8 mouse cellular contexts compared by ENCODE assay signal in the genomic region with DNA sequence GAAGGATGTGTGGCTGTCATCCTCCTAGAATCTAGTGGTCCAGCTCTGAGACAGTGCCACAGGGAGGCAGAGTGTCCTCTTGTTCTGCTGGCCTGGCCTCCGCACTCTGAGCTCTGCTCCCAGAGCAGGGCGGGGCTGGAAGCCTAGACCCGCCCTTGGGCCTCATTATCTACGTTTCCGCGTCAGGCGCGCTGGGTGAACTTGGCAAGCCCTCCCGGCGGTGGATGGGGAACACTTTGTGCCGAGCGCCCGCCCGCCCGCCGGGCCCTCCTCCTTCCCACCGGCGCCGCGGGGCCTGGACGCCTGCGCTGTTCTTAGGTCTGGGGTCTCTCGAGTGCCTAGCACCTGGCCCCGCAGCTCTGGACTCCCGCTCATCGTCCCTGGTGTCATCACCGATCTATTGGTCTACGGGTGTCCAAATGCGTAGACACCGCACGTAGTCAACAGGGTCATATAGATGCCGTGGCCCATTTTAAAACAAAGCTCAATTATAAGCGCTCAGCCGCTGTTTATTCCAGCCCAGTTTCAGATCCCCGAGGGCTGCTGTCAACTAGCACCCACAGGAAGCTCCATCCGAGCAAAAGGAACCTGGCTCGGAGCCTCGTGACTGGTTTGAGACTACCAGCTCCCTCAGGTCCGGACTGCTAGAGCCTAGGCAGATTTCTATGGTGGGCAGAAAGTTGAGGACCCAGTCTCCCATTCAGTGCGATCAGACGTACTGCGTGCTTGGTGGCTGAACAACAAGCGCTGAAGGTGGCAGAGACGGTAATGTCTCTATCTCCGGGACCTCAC. TPM values are rescaled to one million over a fixed set of nuclear protein-coding genes. Genes with fewer than 3 reads are reported as not detected.
DNase-seq lines count a peak whose midpoint lies in the region; ATAC-seq and TF ChIP-seq lines count a peak whose summit lies in the region.

No protein-coding gene starts in this region.

- peak; percentile 80 for ATAC-seq in heart, embryonic 13.5 days (ENCODE audit: extremely low read depth, insufficient number of reproducible peaks, low FRiP score, low TSS enrichment)
- peak; percentile 72 for ATAC-seq in kidney, postnatal 0 days (replicated peaks; ENCODE audit: low FRiP score, low read depth)
- peak; percentile 41; the same call in 1 of the 2 replicates for ATAC-seq in midbrain, postnatal 0 days (ENCODE audit: low FRiP score)

- H3K4me1 ChIP-seq in brown adipose tissue, adult 24 weeks (ENCODE audit: control insufficient read depth, insufficient read depth, insufficient read length, low read length), result peaks cover 7% of the 10 kb centered on the region
- H3K4me1 ChIP-seq in heart, embryonic 13.5 days, result peaks cover 43% of the 10 kb centered on the region
- peaks cover 13% of the 10 kb centered on the region; the same call in 1 of the 2 replicates for H3K4me1 ChIP-seq in kidney, postnatal 0 days (replicated peaks; ENCODE audit: insufficient read depth, low read length)
- 0 out of 2 replicates have a peak, but pooled peaks cover 5% of the 10 kb centered on the region for H3K4me1 ChIP-seq in midbrain, postnatal 0 days (ENCODE audit: insufficient read depth, low read length)

- peak overlapping the region; percentile 99 for H3K4me2 ChIP-seq in heart, embryonic 13.5 days
- H3K4me2 ChIP-seq in kidney, postnatal 0 days (ENCODE audit: low read length), result peak overlapping the region; percentile 92
- peak overlapping the region; percentile 99 for H3K4me2 ChIP-seq in midbrain, postnatal 0 days (ENCODE audit: low read depth, low read length, poor library complexity, severe bottlenecking)

- no peaks in the 10 kb centered on the region for H3K9me3 ChIP-seq in heart, embryonic 13.5 days
- H3K9me3 ChIP-seq in kidney, postnatal 0 days (replicated peaks; ENCODE audit: low read length), result no peaks in the 10 kb centered on the region
- H3K9me3 ChIP-seq in midbrain, postnatal 0 days (ENCODE audit: low read length), result no peaks in the 10 kb centered on the region

- H3K27me3 ChIP-seq in heart, embryonic 13.5 days (replicated peaks), result peaks cover 59% of the 10 kb centered on the region
- 0 out of 2 replicates have a peak, but pooled peaks cover 4% of the 10 kb centered on the region for H3K27me3 ChIP-seq in kidney, postnatal 0 days (ENCODE audit: insufficient read depth, low read length)
- H3K27me3 ChIP-seq in midbrain, postnatal 0 days (ENCODE audit: insufficient read depth, low read length), result peaks cover 19% of the 10 kb centered on the region

- peak overlapping the region; percentile 67 for H3K4me3 ChIP-seq in brown adipose tissue, adult 24 weeks (ENCODE audit: insufficient read depth, low read depth, low read length)
- H3K4me3 ChIP-seq in heart, embryonic 13.5 days, result peak overlapping the region; percentile 66
- peak overlapping the region; percentile 49 for H3K4me3 ChIP-seq in kidney, postnatal 0 days (replicated peaks; ENCODE audit: low read depth, low read length)
- peak overlapping the region; percentile 55 for H3K4me3 ChIP-seq in midbrain, postnatal 0 days (ENCODE audit: low read depth, low read length)

- H3K9ac ChIP-seq in heart, embryonic 13.5 days, result peak overlapping the region; percentile 82
- peak overlapping the region; percentile 59; the same call in 1 of the 2 replicates for H3K9ac ChIP-seq in kidney, postnatal 0 days (ENCODE audit: low read depth, low read length)
- peak overlapping the region; percentile 62; the same call in 1 of the 2 replicates for H3K9ac ChIP-seq in midbrain, postnatal 0 days (replicated peaks; ENCODE audit: low read length, poor library complexity, severe bottlenecking)

- under 1% methylated on average over 45 of the region's 45 CpGs for WGBS in heart, embryonic 13.5 days
- under 1% methylated on average over 41 of the region's 45 CpGs for WGBS in kidney, postnatal 0 days
- WGBS in midbrain, postnatal 0 days, result 1% methylated on average over 45 of the region's 45 CpGs

- peak; percentile 47 to 50 for DNase-seq in B cell, adult 2 months
- DNase-seq in fibroblast of lung, adult 2 months (ENCODE audit: low read depth), result peak; percentile 36
- DNase-seq in kidney, postnatal 0 days (ENCODE audit: low spot score), result peak; percentile 84
- DNase-seq in liver, result peak; percentile 92
- peak; percentile 78 for DNase-seq in midbrain, postnatal 0 days (ENCODE audit: low spot score)
- peak; percentile 68 to 83 for DNase-seq in spleen, postnatal 10 days (ENCODE audit: low spot score in 2 of 2)

- TF ChIP-seq CTCF in kidney, postnatal 0 days (IDR thresholded peaks at IDR 0.05; ENCODE audit: low read depth), result peak; percentile 54
- TF ChIP-seq CTCF in midbrain, postnatal 0 days (IDR thresholded peaks at IDR 0.05), result peak; percentile 44

- H3K36me3 ChIP-seq in heart, embryonic 13.5 days, result no peaks in the 10 kb centered on the region
- H3K36me3 ChIP-seq in kidney, postnatal 0 days (ENCODE audit: insufficient read depth, low read length), result no peaks in the 10 kb centered on the region
- H3K36me3 ChIP-seq in midbrain, postnatal 0 days (ENCODE audit: insufficient read depth, low read length), result no peaks in the 10 kb centered on the region

- peak overlapping the region; percentile 84 for H3K27ac ChIP-seq in brown adipose tissue, adult 24 weeks (replicated peaks; ENCODE audit: low read depth, low read length)
- H3K27ac ChIP-seq in heart, embryonic 13.5 days (replicated peaks), result peak overlapping the region; percentile 76
- no peak overlapping the region for H3K27ac ChIP-seq in kidney, postnatal 0 days
- H3K27ac ChIP-seq in midbrain, postnatal 0 days (ENCODE audit: low read depth, low read length), result no peak overlapping the region

RNA-seq across cellular contexts. Expression of a gene that starts 3.6 kb away (rescaled TPM):
- 0.58 and 1.8 TPM in 2 replicates for polyA plus RNA-seq in brown adipose tissue, adult 24 weeks (2012; ENCODE audit: insufficient read depth, insufficient read length, missing spikeins)
- 2.6 and 3.6 TPM in 2 replicates for polyA plus RNA-seq in heart, embryonic 13.5 days (2015; fragmentation: Nextera tagmentation; extraction: Ambion mirVana)
- polyA plus RNA-seq in kidney, postnatal 0 days (2015; fragmentation: Nextera tagmentation; extraction: Ambion mirVana), result 1.0 and 1.2 TPM in 2 replicates
- total RNA-seq in midbrain, postnatal 0 days (2014; rRNA removed), result 4.3 and 5.1 TPM in 2 replicates
- polyA plus RNA-seq in midbrain, postnatal 0 days (2015; fragmentation: Nextera tagmentation; extraction: Ambion mirVana), result 3.3 and 3.5 TPM in 2 replicates

RNA-seq across cellular contexts. Expression of a gene that starts 19.9 kb away (rescaled TPM):
- 6.2 and 7.5 TPM in 2 replicates for polyA plus RNA-seq in brown adipose tissue, adult 24 weeks (2012; ENCODE audit: insufficient read depth, insufficient read length, missing spikeins)
- polyA plus RNA-seq in heart, embryonic 13.5 days (2015; fragmentation: Nextera tagmentation; extraction: Ambion mirVana), result 5.9 and 6.4 TPM in 2 replicates
- 4.2 and 5.1 TPM in 2 replicates for polyA plus RNA-seq in kidney, postnatal 0 days (2015; fragmentation: Nextera tagmentation; extraction: Ambion mirVana)
- 16.3 and 17.5 TPM in 2 replicates for total RNA-seq in midbrain, postnatal 0 days (2014; rRNA removed)
- 4.4 and 5.1 TPM in 2 replicates for polyA plus RNA-seq in midbrain, postnatal 0 days (2015; fragmentation: Nextera tagmentation; extraction: Ambion mirVana)

Comparison
In these comparisons a context has a peak if more than half of its experiments do, and no peak if none do; other contexts are left out.
1. DNase-seq: peak in every context shown above with its lines; median percentile 92 in liver; 84 in kidney, postnatal 0 days; 78 in midbrain, postnatal 0 days; 76 in spleen, postnatal 10 days; 48 in B cell, adult 2 months; 36 in fibroblast of lung, adult 2 months.
2. H3K27ac ChIP-seq: peak in brown adipose tissue, adult 24 weeks (single experiment) and heart, embryonic 13.5 days (single experiment); none in kidney, postnatal 0 days (single experiment) and midbrain, postnatal 0 days (single experiment).
3. Peak in every context shown above with its lines, with median percentiles within 50 percentile points of each other: H3K4me3 ChIP-seq, ATAC-seq, H3K4me2 ChIP-seq and H3K9ac ChIP-seq.